Mouse (Mus musculus): Measurements from ENCODE around the gene Wnk1. TPM values are rescaled to one million over a fixed set of nuclear protein-coding genes. Genes with fewer than 3 reads are reported as not detected.

The Wnk1 gene
- total RNA-seq, 1 experiment from 2014 or later: 192 TPM

GRCm38 (mm10) chr6:119903081-119903789 is 135.2 kb downstream of the Wnk1 start:
- no peak for DNase-seq

GRCm38 (mm10) chr6:119902204-119903080 is 136.0 kb downstream of the Wnk1 start, which contains the start of gene Rad52:
Gene Rad52, plus strand, starts transcription at chr6:119902698.
- DNase-seq: peak; percentile 90

GRCm38 (mm10) chr6:119892711-119893110 is 145.8 kb downstream of the Wnk1 start:
- DNase-seq: no peak

DNA sequence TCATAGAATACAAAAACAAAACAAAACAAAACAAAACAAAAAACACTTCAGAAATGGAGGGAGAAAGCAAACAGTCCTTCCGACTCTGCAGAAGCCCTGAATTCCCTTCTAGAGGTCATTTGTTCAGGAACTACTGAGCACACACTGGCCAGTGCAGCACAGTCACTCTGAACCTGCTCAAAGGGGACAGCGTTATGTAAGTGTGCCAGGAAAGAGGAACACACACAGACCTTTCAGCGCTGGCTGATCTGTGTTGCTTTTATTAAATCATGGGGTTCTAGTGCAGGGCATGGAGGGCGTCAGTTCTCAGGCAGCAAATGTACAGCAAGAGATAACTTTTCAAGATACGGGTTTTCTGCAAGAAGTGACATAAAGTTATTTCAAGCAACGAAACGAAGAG is 155.3 kb downstream of the Wnk1 start:
- no peak for DNase-seq

Small RNAs within 50 kb of the gene (microRNA-seq; reads per million reads assigned to microRNA genes)
- gene Mir706: 0 reads per million in 2 experiments

Other genes with a start within 250 kb of the Wnk1 start
- 24.1 and 24.7 TPM in 2 replicates for gene Erc1, start 190.5 kb downstream of the Wnk1 start, total RNA-seq (2021)
- 14.2 and 15.3 TPM in 2 replicates for gene Rad52, start 136.0 kb downstream of the Wnk1 start, total RNA-seq (2021)
- gene Ninj2, start 54.7 kb upstream of the Wnk1 start, total RNA-seq (2021): not detected in 2 replicates

Measured in adrenal gland, postnatal 14 days (tissue).